In genomic region chr11:88214881-88215831, GRCm38 (mm10) we compare ENCODE assay signal across 9 mouse cellular contexts. TPM values are rescaled to one million over a fixed set of nuclear protein-coding genes. Genes with fewer than 3 reads are reported as not detected.
DNase-seq lines count a peak whose midpoint lies in the region; ATAC-seq and TF ChIP-seq lines count a peak whose summit lies in the region.
"Had no signal": no experiment of that assay in that cellular context is flagged by ENCODE, and none has a peak within 500 bp of the region (broad histone marks: within the 10 kb centered on the region; RNA-seq: fewer than 3 reads in every experiment).

No protein-coding gene starts in this region.

- H3K4me3 ChIP-seq in heart, embryonic 14.5 days (ENCODE audit: control insufficient read depth in 1 of 2, insufficient read depth in 1 of 2, low read depth in 1 of 2, low read length in 2 of 2): peak overlapping the region; percentile 4 to 19; a peak in 2 of 4 replicates
- no peak overlapping the region for H3K4me3 ChIP-seq in kidney, postnatal 0 days (replicated peaks; ENCODE audit: low read depth, low read length)

- H3K4me2 ChIP-seq in heart, embryonic 14.5 days (ENCODE audit: low read length): peak overlapping the region; percentile 56
- 0 out of 2 replicates have a peak overlapping the region, but pooled peaks have one; percentile 0 for H3K4me2 ChIP-seq in kidney, postnatal 0 days (ENCODE audit: low read length)

- peak; percentile 98 for DNase-seq in heart, adult 11 months
- DNase-seq in heart, postnatal 25 days (ENCODE audit: low spot score): no peak
- peak; percentile 82 to 84 for DNase-seq in cerebellum, postnatal 25 days
- DNase-seq in kidney, postnatal 0 days (ENCODE audit: low spot score): no peak
- peak; percentile 47 for DNase-seq in lung, postnatal 10 days
- peak; percentile 78 for DNase-seq in telencephalon, adult 2 months (ENCODE audit: low read depth, low spot score)
- no peak for DNase-seq in urinary bladder, postnatal 10 days (ENCODE audit: low spot score)

- peak overlapping the region; percentile 73 to 82 for H3K27ac ChIP-seq in heart, embryonic 14.5 days (replicated peaks in 1 of 2; ENCODE audit: control insufficient read depth in 1 of 2, insufficient read depth in 1 of 2, low read depth in 2 of 2, low read length in 2 of 2)
- H3K27ac ChIP-seq in kidney, postnatal 0 days: no peak overlapping the region

- no peak for TF ChIP-seq CTCF in kidney, postnatal 0 days (IDR thresholded peaks at IDR 0.05; ENCODE audit: low read depth)

- no peaks in the 10 kb centered on the region for H3K27me3 ChIP-seq in heart, embryonic 14.5 days (ENCODE audit: control insufficient read depth, insufficient read depth, low read length)
- H3K27me3 ChIP-seq in kidney, postnatal 0 days (ENCODE audit: insufficient read depth, low read length): no peaks in the 10 kb centered on the region
- H3K27me3 ChIP-seq: CH12.LX had no signal

- H3K9ac ChIP-seq in heart, embryonic 14.5 days (ENCODE audit: low read length): peak overlapping the region; percentile 13
- 0 out of 2 replicates have a peak overlapping the region, but pooled peaks have one; percentile 6 for H3K9ac ChIP-seq in kidney, postnatal 0 days (ENCODE audit: low read depth, low read length)

- peaks cover 21% of the 10 kb centered on the region for H3K36me3 ChIP-seq in heart, embryonic 14.5 days (ENCODE audit: control insufficient read depth, insufficient read depth, low read length)
- peaks cover 9% of the 10 kb centered on the region; the same call in 1 of the 2 replicates for H3K36me3 ChIP-seq in kidney, postnatal 0 days (ENCODE audit: insufficient read depth, low read length)

- 36% methylated on average over 21 of the region's 21 CpGs for WGBS in heart, embryonic 14.5 days
- WGBS in kidney, postnatal 0 days: 41% methylated on average over 21 of the region's 21 CpGs

- H3K9me3 ChIP-seq in heart, embryonic 14.5 days (ENCODE audit: control insufficient read depth, low read length): no peaks in the 10 kb centered on the region
- H3K9me3 ChIP-seq in kidney, postnatal 0 days (replicated peaks; ENCODE audit: low read length): no peaks in the 10 kb centered on the region

- peaks cover 23 to 26% of the 10 kb centered on the region in 2 experiments for H3K4me1 ChIP-seq in heart, embryonic 14.5 days (ENCODE audit: control insufficient read depth in 2 of 2, insufficient read depth in 2 of 2, low read length in 2 of 2)
- peaks cover 7% of the 10 kb centered on the region; the same call in 1 of the 2 replicates for H3K4me1 ChIP-seq in kidney, postnatal 0 days (replicated peaks; ENCODE audit: insufficient read depth, low read length)

- peak; percentile 57 for ATAC-seq in heart, embryonic 14.5 days (ENCODE audit: insufficient number of reproducible peaks, insufficient read depth, low FRiP score, low read depth)
- ATAC-seq in kidney, postnatal 0 days (replicated peaks; ENCODE audit: low FRiP score, low read depth): peak; percentile 44; the same call in 1 of the 2 replicates

- intact Hi-C loops in heart, postnatal 25 days (cut with DNase I): loop anchor here (5.0 kb wide), 1 partner anchor 37 kb away; no protein-coding TSS in a partner anchor

RNA-seq across cellular contexts. Expression of gene Mrps23, which starts 11.0 kb away (rescaled TPM):
- 100 to 1,000 TPM; 301 to 306 TPM for total RNA-seq in heart, postnatal 25 days (2021)
- 95.0 and 97.4 TPM in 2 replicates for polyA plus RNA-seq in heart, embryonic 14.5 days (2014; fragmentation: Nextera tagmentation; extraction: Ambion mirVana)
- polyA plus RNA-seq in kidney, postnatal 0 days (2015; fragmentation: Nextera tagmentation; extraction: Ambion mirVana): 76.3 and 77.7 TPM in 2 replicates

Comparison
In these comparisons a context has a peak if more than half of its experiments do, and no peak if none do; other contexts are left out.
1. DNase-seq: peak in heart, adult 11 months (single experiment), cerebellum, postnatal 25 days (2 of 2), lung, postnatal 10 days (single experiment) and telencephalon, adult 2 months (single experiment); none in heart, postnatal 25 days (single experiment), kidney, postnatal 0 days (single experiment) and urinary bladder, postnatal 10 days (single experiment).